Mouse (Mus musculus) thymus, postnatal 0 days (tissue): Measurements from ENCODE around the gene Nol3. TPM values are rescaled to one million over a fixed set of nuclear protein-coding genes. Genes with fewer than 3 reads are reported as not detected.

Experiments used
- DNase-seq: peaks from one replicate; pipeline ENCODE4 v3.0.0-alpha.2; 2015; ENCODE audit warnings: low spot score
- polyA plus RNA-seq: library from polyadenylated mRNA; unstranded; fragments of >200 nt; fragmentation: Nextera tagmentation; extraction: Ambion mirVana; gene quantifications from 2 replicates; pipeline ENCODE4 v1.2.1, GENCODE M21; 2015

The Nol3 gene
- polyA plus RNA-seq, 1 experiment from 2014 or later: 0.47 TPM

GRCm38 (mm10) chr8:105263244-105263912 lies 12.6 kb upstream of the Nol3 start:
- no peak for DNase-seq

- DNase-seq: peak; percentile 74
Measured at GRCm38 (mm10) chr8:105264024-105264982, 11.6 kb upstream of the Nol3 start, which contains the start of the genes Tradd and Fbxl8. Gene Tradd (minus strand): TSS chr8:105264609. Gene Fbxl8 (plus strand): TSS chr8:105264648.

GRCm38 (mm10) chr8:105265128-105265527 lies 10.8 kb upstream of the Nol3 start:
- peak; percentile 64 for DNase-seq

GRCm38 (mm10) chr8:105266775-105267174 lies 9.2 kb upstream of the Nol3 start:
- peak; percentile 41 for DNase-seq

- no peak for DNase-seq
Measured at GRCm38 (mm10) chr8:105268342-105269074, 7.4 kb upstream of the Nol3 start.

GRCm38 (mm10) chr8:105269075-105269458 lies 6.9 kb upstream of the Nol3 start:
- DNase-seq: no peak

- no peak for DNase-seq
Measured at GRCm38 (mm10) chr8:105269461-105269947, 6.4 kb upstream of the Nol3 start, which contains the start of gene Hsf4. Gene Hsf4 (plus strand): TSS chr8:105269801.

GRCm38 (mm10) chr8:105270101-105270915 lies 5.6 kb upstream of the Nol3 start:
- DNase-seq: no peak

- DNase-seq: no peak
Measured at GRCm38 (mm10) chr8:105270916-105271186, 5.1 kb upstream of the Nol3 start.

- DNase-seq: no peak
Measured at GRCm38 (mm10) chr8:105275387-105275786, 553 bp upstream of the Nol3 start.

GRCm38 (mm10) chr8:105276292-105277120 lies 566 bp downstream of the Nol3 start:
- DNase-seq: peak; percentile 32

GRCm38 (mm10) chr8:105278911-105279334 lies 3.0 kb downstream of the Nol3 start:
- DNase-seq: no peak

- DNase-seq: no peak
Measured at GRCm38 (mm10) chr8:105280567-105280966, 4.6 kb downstream of the Nol3 start.

GRCm38 (mm10) chr8:105281821-105282220 lies 5.9 kb downstream of the Nol3 start:
- DNase-seq: no peak

- no peak for DNase-seq
Measured at GRCm38 (mm10) chr8:105282239-105282638, 6.3 kb downstream of the Nol3 start.

GRCm38 (mm10) chr8:105283074-105283473 lies 7.1 kb downstream of the Nol3 start:
- DNase-seq: peak; percentile 72

GRCm38 (mm10) chr8:105285514-105285913 lies 9.6 kb downstream of the Nol3 start:
- no peak for DNase-seq

GRCm38 (mm10) chr8:105286907-105287306 lies 11.0 kb downstream of the Nol3 start:
- DNase-seq: no peak

GRCm38 (mm10) chr8:105288231-105288630 lies 12.3 kb downstream of the Nol3 start:
- DNase-seq: no peak
